Mouse (Mus musculus): ENCODE results near the gene Cnr1.
A peak's percentile ranks its signal among the peaks of the same experiment; 100 is the strongest.

Gene Cnr1

GRCm38 (mm10) chr4:33943936-33944335 is 19.5 kb downstream of the Cnr1 start:
- DNase-seq: no peak

DNA sequence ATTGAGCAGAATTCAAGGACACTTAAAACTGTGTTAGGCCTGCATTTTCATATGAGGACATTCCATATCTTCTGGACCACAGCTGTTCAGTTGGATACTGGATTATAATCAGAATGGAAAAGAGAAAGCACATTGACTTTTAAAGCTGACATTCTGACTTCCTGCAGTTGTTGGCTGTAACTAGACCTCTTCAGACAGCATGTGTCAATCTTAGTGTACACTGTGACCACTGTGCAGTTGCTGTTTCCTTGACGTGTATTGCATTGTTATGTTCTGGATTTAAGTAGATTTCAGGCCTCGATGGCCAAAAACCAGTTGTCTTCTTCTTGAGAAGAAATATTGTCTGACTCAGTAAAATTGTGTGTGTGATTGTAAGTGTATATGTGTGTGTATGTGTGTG is 21.3 kb downstream of the Cnr1 start:
- DNase-seq: no peak

DNA sequence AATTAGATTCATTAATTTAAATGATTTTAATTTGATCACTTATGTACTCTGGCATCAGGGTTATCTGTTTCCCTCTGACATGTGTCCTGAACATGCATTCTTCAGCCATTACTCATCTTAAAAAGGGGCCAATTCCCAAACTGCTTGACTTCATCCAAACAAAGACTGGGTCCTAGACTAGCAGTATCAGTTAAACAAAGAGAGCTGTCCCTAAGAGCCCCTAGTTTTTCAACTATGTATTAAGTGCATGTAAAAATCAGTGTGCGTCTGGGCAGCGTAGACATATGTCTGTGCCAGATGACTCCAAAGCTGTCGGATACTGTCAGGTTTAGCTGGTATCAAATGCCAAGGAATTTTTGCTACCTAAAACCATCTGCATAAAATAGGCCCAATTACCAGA is 23.2 kb downstream of the Cnr1 start:
- no peak for DNase-seq

- no peak for DNase-seq
Observed at GRCm38 (mm10) chr4:33957398-33957797, 33.0 kb downstream of the Cnr1 start.

DNA sequence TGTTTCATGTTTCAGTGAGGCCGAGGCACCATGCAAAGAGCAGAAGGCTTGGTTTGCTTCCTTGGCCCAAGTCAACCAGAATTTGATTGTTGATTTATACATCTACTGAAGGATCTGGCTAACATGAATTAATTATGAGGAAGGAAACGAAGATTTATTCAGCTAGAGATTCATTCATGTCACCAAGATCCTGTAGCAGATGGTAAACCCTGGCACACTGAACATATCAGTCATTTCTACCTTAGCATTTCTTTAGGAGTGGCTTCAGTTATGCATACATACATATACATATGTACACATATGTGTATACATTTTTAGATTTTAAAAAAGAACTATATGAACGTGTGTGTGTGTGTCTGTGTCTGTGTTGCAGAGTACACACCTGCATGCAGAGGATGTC is 34.1 kb downstream of the Cnr1 start:
- no peak for DNase-seq

- DNase-seq: no peak
Observed at GRCm38 (mm10) chr4:33959841-33960240, 35.4 kb downstream of the Cnr1 start.

GRCm38 (mm10) chr4:33970726-33971125 is 46.3 kb downstream of the Cnr1 start:
- no peak for DNase-seq

- peak; percentile 4 to 11 for DNase-seq
Observed at GRCm38 (mm10) chr4:33988466-33989089, 64.2 kb downstream of the Cnr1 start.

DNA sequence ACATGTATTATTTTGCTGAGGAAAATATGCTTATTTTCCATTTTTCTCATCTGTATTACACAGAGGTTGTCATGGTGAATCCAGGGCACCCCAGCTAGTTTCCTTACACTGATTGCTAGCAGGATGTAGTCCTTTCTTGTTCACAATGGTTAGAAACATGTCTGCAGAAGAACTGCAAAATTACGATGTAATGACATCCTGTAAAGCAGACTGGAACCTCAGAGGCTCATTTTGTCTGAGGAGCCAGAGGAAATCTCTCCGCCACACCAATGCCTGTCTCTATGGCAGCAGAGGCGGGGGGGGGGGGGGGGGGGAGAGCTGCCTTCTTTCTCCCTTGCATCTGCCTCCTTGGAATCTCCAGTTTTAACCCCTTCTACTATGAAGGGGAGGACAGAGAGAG is 68.3 kb downstream of the Cnr1 start:
- no peak for DNase-seq

DNA sequence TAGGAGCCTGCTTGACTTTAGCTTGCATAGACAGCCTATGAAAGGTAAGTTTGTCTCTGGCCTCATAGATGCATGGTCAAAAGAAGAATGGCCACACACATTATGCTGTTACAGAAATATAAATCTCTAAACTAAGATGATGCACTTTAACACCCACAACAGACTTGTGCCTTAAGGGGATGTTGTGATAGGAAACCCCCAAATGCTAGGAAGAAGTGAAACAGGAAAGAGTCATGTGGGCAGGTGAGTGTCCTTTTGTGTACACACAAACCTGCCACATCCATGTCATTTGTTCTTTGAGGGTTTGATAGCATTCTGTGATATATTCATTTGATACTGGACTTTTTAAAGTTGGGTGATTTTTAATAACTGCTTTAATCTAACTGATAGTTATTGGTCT is 72.0 kb downstream of the Cnr1 start:
- DNase-seq: peak in 1 of 2 experiments; percentile 5
